Mouse (Mus musculus) stomach, embryonic 14.5 days (tissue): Measurements from ENCODE around the gene Eya3. TPM values are rescaled to one million over a fixed set of nuclear protein-coding genes. Genes with fewer than 3 reads are reported as not detected.

Experiments used
- ATAC-seq: fragments of 200-750 bp; cut with Nextera tagmentation; 2 replicates; pipeline ENCODE4 v1.8.0; 2017; ENCODE audit warnings: low read depth, moderate TSS enrichment; ENCODE audit not compliant: insufficient number of reproducible peaks, insufficient read depth, low FRiP score
- H3K27ac ChIP-seq: fragments of 300-500 bp; sonication (generic); 2 replicates; pipeline ENCODE4 v1.5.1; 2014; ENCODE audit warnings: mild to moderate bottlenecking, low read length, moderate library complexity, mixed read lengths
- H3K27me3 ChIP-seq: fragments of 300-500 bp; sonication (generic); 2 replicates; pipeline ENCODE4 v1.6.1; 2014; ENCODE audit warnings: low read length, control low read depth, mixed read lengths; ENCODE audit not compliant: control insufficient read depth, insufficient read depth
- H3K36me3 ChIP-seq: fragments of 300-500 bp; sonication (generic); 2 replicates; pipeline ENCODE4 v1.6.1; 2014; ENCODE audit warnings: mild to moderate bottlenecking, control low read depth, low read length, moderate library complexity, mixed read lengths; ENCODE audit not compliant: control insufficient read depth, insufficient read depth
- H3K4me1 ChIP-seq: fragments of 300-500 bp; sonication (generic); 2 replicates; pipeline ENCODE4 v1.6.1; 2014; ENCODE audit warnings: low read length, control low read depth, mixed read lengths; ENCODE audit not compliant: control insufficient read depth, insufficient read depth
- H3K4me2 ChIP-seq: fragments of 300-500 bp; sonication (generic); replicated peaks from 2 replicates; pipeline ENCODE4 v1.6.1; 2014; ENCODE audit warnings: low read depth, low read length, control low read depth
- H3K4me3 ChIP-seq: fragments of 300-500 bp; sonication (generic); 2 replicates; pipeline ENCODE4 v1.5.1; 2014; ENCODE audit warnings: low read depth, low read length, control low read depth
- H3K9ac ChIP-seq: fragments of 300-500 bp; sonication (generic); replicated peaks from 2 replicates; pipeline ENCODE4 v1.6.1; 2014; ENCODE audit warnings: low read depth, mild to moderate bottlenecking, control low read depth, low read length, moderate library complexity, mixed read lengths
- H3K9me3 ChIP-seq: fragments of 300-500 bp; sonication (generic); 2 replicates; pipeline ENCODE4 v1.6.1; 2016; ENCODE audit warnings: low read depth, low read length, control low read depth; ENCODE audit not compliant: control insufficient read depth
- WGBS: fragments of 180-500 bp; shearing (Covaris S2); extraction: QIAGEN DNeasy Blood & Tissue Kit; methylation state at CpG from one replicate; pipeline ENCODE4 v1.1.7; 2014; 5-methylcytosine and 5-hydroxymethylcytosine counted together
- polyA plus RNA-seq: library from polyadenylated mRNA; unstranded; fragments of >200 nt; fragmentation: Nextera tagmentation; extraction: Ambion mirVana; gene quantifications from 2 replicates; pipeline ENCODE4 v1.2.1, GENCODE M21; 2014

Gene Eya3
- polyA plus RNA-seq, 1 experiment from 2014 or later, result 32.3 TPM

GRCm38 (mm10) chr4:132653799-132654198 is 15.0 kb downstream of the Eya3 start:
- Histone ChIP-seq H3K9me3 (no peaks in the 10 kb centered on the region), H3K4me2 (no peak overlapping the region), H3K36me3 (peaks cover 4% of the 10 kb centered on the region), H3K4me1 (peaks cover 7% of the 10 kb centered on the region; the same call in 1 of the 2 replicates), H3K4me3 (no peak overlapping the region), H3K27me3 (no peaks in the 10 kb centered on the region), H3K27ac (no peak overlapping the region), H3K9ac (no peak overlapping the region)
- WGBS, result 69% methylated on average over 3 of the region's 3 CpGs
- ATAC-seq, result no peak

GRCm38 (mm10) chr4:132655290-132655689 is 16.5 kb downstream of the Eya3 start:
- Histone ChIP-seq H3K9ac (no peak overlapping the region), H3K27me3 (no peaks in the 10 kb centered on the region), H3K36me3 (peaks cover 7% of the 10 kb centered on the region), H3K4me1 (peaks cover 7% of the 10 kb centered on the region; the same call in 1 of the 2 replicates), H3K4me2 (no peak overlapping the region), H3K27ac (no peak overlapping the region), H3K9me3 (no peaks in the 10 kb centered on the region), H3K4me3 (no peak overlapping the region)
- no peak for ATAC-seq
- 71% methylated on average over 5 of the region's 5 CpGs for WGBS

GRCm38 (mm10) chr4:132659106-132659505 is 20.3 kb downstream of the Eya3 start:
- no peak for ATAC-seq
- H3K27ac ChIP-seq, result no peak overlapping the region
- H3K4me3 ChIP-seq, result no peak overlapping the region
- H3K27me3 ChIP-seq, result no peaks in the 10 kb centered on the region
- 90% methylated on average over 7 of the region's 7 CpGs for WGBS
- H3K36me3 ChIP-seq, result peaks cover 7% of the 10 kb centered on the region
- no peak overlapping the region for H3K9ac ChIP-seq
- H3K4me2 ChIP-seq, result no peak overlapping the region
- H3K4me1 ChIP-seq, result no peaks in the 10 kb centered on the region
- H3K9me3 ChIP-seq, result no peaks in the 10 kb centered on the region

- Histone ChIP-seq H3K27ac (no peak overlapping the region), H3K4me3 (no peak overlapping the region), H3K4me2 (no peak overlapping the region), H3K4me1 (no peaks in the 10 kb centered on the region), H3K9ac (no peak overlapping the region), H3K9me3 (no peaks in the 10 kb centered on the region), H3K27me3 (no peaks in the 10 kb centered on the region), H3K36me3 (peaks cover 52% of the 10 kb centered on the region)
- 98% methylated on average over 5 of the region's 5 CpGs for WGBS
- ATAC-seq, result no peak
Measured at GRCm38 (mm10) chr4:132672697-132673096, 33.9 kb downstream of the Eya3 start.

GRCm38 (mm10) chr4:132676771-132677539 is 38.2 kb downstream of the Eya3 start:
- no peak overlapping the region for H3K9ac ChIP-seq
- H3K4me1 ChIP-seq, result no peaks in the 10 kb centered on the region
- H3K27me3 ChIP-seq, result no peaks in the 10 kb centered on the region
- 78% methylated on average over 7 of the region's 7 CpGs for WGBS
- H3K36me3 ChIP-seq, result peaks cover 29% of the 10 kb centered on the region
- no peak overlapping the region for H3K4me2 ChIP-seq
- no peak overlapping the region; the same call in 1 of the 2 replicates for H3K27ac ChIP-seq
- H3K9me3 ChIP-seq, result no peaks in the 10 kb centered on the region
- no peak overlapping the region for H3K4me3 ChIP-seq
- peak; percentile 61; the same call in 1 of the 2 replicates for ATAC-seq

GRCm38 (mm10) chr4:132689634-132690033 is 50.8 kb downstream of the Eya3 start:
- ATAC-seq, result no peak
- 83% methylated on average over 2 of the region's 2 CpGs for WGBS
- H3K4me1 ChIP-seq, result no peaks in the 10 kb centered on the region

GRCm38 (mm10) chr4:132693366-132693765 is 54.6 kb downstream of the Eya3 start:
- no peak overlapping the region for H3K4me3 ChIP-seq
- no peak overlapping the region for H3K9ac ChIP-seq
- H3K9me3 ChIP-seq, result no peaks in the 10 kb centered on the region
- no peaks in the 10 kb centered on the region for H3K27me3 ChIP-seq
- no peak overlapping the region for H3K4me2 ChIP-seq
- peaks cover 42% of the 10 kb centered on the region for H3K36me3 ChIP-seq
- 90% methylated on average over 3 of the region's 3 CpGs for WGBS
- no peaks in the 10 kb centered on the region for H3K4me1 ChIP-seq
- no peak overlapping the region for H3K27ac ChIP-seq
- no peak for ATAC-seq

More at GRCm38 (mm10) chr4:132689634-132690033, 50.8 kb downstream of the Eya3 start:
- peaks cover 29% of the 10 kb centered on the region for H3K36me3 ChIP-seq
- H3K27ac ChIP-seq, result no peak overlapping the region
- H3K9me3 ChIP-seq, result no peaks in the 10 kb centered on the region
- no peak overlapping the region for H3K4me2 ChIP-seq
- no peak overlapping the region for H3K9ac ChIP-seq
- H3K27me3 ChIP-seq, result no peaks in the 10 kb centered on the region
- no peak overlapping the region for H3K4me3 ChIP-seq

- no peak for ATAC-seq
- Histone ChIP-seq H3K4me1 (no peaks in the 10 kb centered on the region), H3K27ac (no peak overlapping the region), H3K4me3 (no peak overlapping the region), H3K9ac (no peak overlapping the region), H3K9me3 (no peaks in the 10 kb centered on the region), H3K27me3 (no peaks in the 10 kb centered on the region), H3K36me3 (peaks cover 41% of the 10 kb centered on the region), H3K4me2 (no peak overlapping the region)
- 93% methylated on average over 5 of the region's 5 CpGs for WGBS
Measured at GRCm38 (mm10) chr4:132702076-132702475, 63.3 kb downstream of the Eya3 start.

GRCm38 (mm10) chr4:132706885-132707284 is 68.1 kb downstream of the Eya3 start:
- Histone ChIP-seq H3K27ac (no peak overlapping the region), H3K4me3 (no peak overlapping the region), H3K36me3 (peaks cover 53% of the 10 kb centered on the region), H3K27me3 (no peaks in the 10 kb centered on the region), H3K4me2 (no peak overlapping the region), H3K9me3 (no peaks in the 10 kb centered on the region), H3K9ac (no peak overlapping the region), H3K4me1 (no peaks in the 10 kb centered on the region)
- no peak for ATAC-seq
- 95% methylated on average over 8 of the region's 8 CpGs for WGBS
